Mouse (Mus musculus) small intestine, adult 2 months (tissue): ENCODE results near the gene 3100002H09Rik.

Source experiments
- CTCF ChIP-seq: fragments of 200-500 bp; IDR thresholded peaks from 2 replicates; pipeline ENCODE4 v1.5.1; 2012; ENCODE audit warnings: low read depth, mild to moderate bottlenecking, control low read depth, inconsistent platforms, low read length, moderate library complexity, mixed read lengths; ENCODE audit not compliant: insufficient replicate concordance, insufficient read length; ENCODE audit errors: extremely low read depth
- POLR2A ChIP-seq: fragments of 200-500 bp; IDR thresholded peaks from 2 replicates; pipeline ENCODE4 v1.6.1; 2012; ENCODE audit warnings: low read depth, mild to moderate bottlenecking, control low read depth, inconsistent platforms, low read length, moderate library complexity

DNA sequence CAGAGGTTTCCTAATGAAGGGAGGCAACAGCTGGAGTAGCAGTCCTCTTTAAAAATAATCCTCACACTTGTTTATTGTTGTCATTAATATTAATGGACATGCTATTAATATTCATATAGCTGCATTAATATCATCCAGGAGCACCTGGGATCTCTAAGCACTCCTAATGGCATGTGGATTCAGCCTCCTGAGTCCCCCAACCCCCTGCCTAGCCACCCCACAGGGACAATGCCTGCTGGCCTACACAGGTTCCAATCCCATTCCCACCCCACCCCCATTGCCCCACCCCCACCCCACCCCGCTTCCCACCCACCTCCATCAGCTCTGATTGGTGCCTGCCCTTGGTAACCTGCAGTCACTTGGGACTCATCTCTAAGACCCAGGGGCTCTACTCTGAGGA lies 6.0 kb upstream of the 3100002H09Rik start:
- TF ChIP-seq POLR2A (no peak), CTCF (no peak)
